Mouse (Mus musculus) heart, adult 10 weeks (tissue): ENCODE data around the gene Cyp2j5. TPM values are rescaled to one million over a fixed set of nuclear protein-coding genes. Genes with fewer than 3 reads are reported as not detected.

Source experiments
- polyA plus RNA-seq: library from polyadenylated mRNA; stranded (reverse); fragments of 350-450 nt; fragmentation: Illumina TruSeq; extraction: RNeasy Lipid Tissue Mini Kit (QIAGEN cat#74804); gene quantifications from one replicate; pipeline ENCODE4 v1.2.3, GENCODE M21; 2014; ENCODE audit warnings: low read depth, low replicate concordance

Cyp2j5 gene
- polyA plus RNA-seq, result 0.50 TPM

GRCm38 (mm10) chr4:96663991-96664390 lies at the start of gene Cyp2j5:
Cyp2j5 (minus strand) TSS chr4:96664154.

GRCm38 (mm10) chr4:96590911-96591790 lies 72.8 kb downstream of the Cyp2j5 start, which contains the start of gene Cyp2j9:
Cyp2j9 (minus strand) TSS chr4:96591578.

Other genes with a start within 250 kb of the Cyp2j5 start
- gene Cyp2j8, start 156.8 kb downstream of the Cyp2j5 start, polyA plus RNA-seq, result not detected
- 5.6 TPM for gene Cyp2j6, start 110.5 kb downstream of the Cyp2j5 start, polyA plus RNA-seq
- gene Cyp2j9, start 72.6 kb downstream of the Cyp2j5 start, polyA plus RNA-seq, result 2.8 TPM
- gene Gm12695, start 121.0 kb upstream of the Cyp2j5 start, polyA plus RNA-seq, result not detected